Mouse (Mus musculus): ENCODE results near the gene Plin4. TPM values are rescaled to one million over a fixed set of nuclear protein-coding genes. Genes with fewer than 3 reads are reported as not detected.
A peak's percentile ranks its signal among the peaks of the same experiment; 100 is the strongest.

Plin4 gene
- polyA plus RNA-seq, 1 experiment from 2014 or later, result 0.15 TPM

GRCm38 (mm10) chr17:56102158-56102557 lies 7.4 kb downstream of the Plin4 start:
- no peaks in the 10 kb centered on the region for H3K4me1 ChIP-seq (ENCODE audit: control insufficient read depth, insufficient read depth, low read length)
- over 99% methylated on average over 5 of the region's 5 CpGs for WGBS
- H3K4me2 ChIP-seq (ENCODE audit: low read length), result no peak overlapping the region
- ATAC-seq, result no peak
- no peak overlapping the region for H3K9ac ChIP-seq (ENCODE audit: low read depth, low read length)
- no peak overlapping the region for H3K4me3 ChIP-seq (ENCODE audit: low read depth, low read length)
- peaks cover 43% of the 10 kb centered on the region for H3K36me3 ChIP-seq (ENCODE audit: control insufficient read depth, insufficient read depth, low read length)
- no peak overlapping the region for H3K27ac ChIP-seq (ENCODE audit: low read length)
- no peaks in the 10 kb centered on the region for H3K27me3 ChIP-seq (ENCODE audit: control insufficient read depth, insufficient read depth, low read depth, low read length)
- no peaks in the 10 kb centered on the region for H3K9me3 ChIP-seq (replicated peaks; ENCODE audit: control insufficient read depth, low read length, poor library complexity, severe bottlenecking)

GRCm38 (mm10) chr17:56100811-56101210 lies 8.8 kb downstream of the Plin4 start:
- 94% methylated on average over 3 of the region's 3 CpGs for WGBS
- Histone ChIP-seq H3K27me3 (ENCODE audit: control insufficient read depth, insufficient read depth, low read depth, low read length) (no peaks in the 10 kb centered on the region), H3K4me2 (ENCODE audit: low read length) (no peak overlapping the region), H3K27ac (ENCODE audit: low read length) (no peak overlapping the region), H3K9me3 (replicated peaks; ENCODE audit: control insufficient read depth, low read length, poor library complexity, severe bottlenecking) (no peaks in the 10 kb centered on the region), H3K9ac (ENCODE audit: low read depth, low read length) (no peak overlapping the region), H3K36me3 (ENCODE audit: control insufficient read depth, insufficient read depth, low read length) (peaks cover 55% of the 10 kb centered on the region), H3K4me3 (ENCODE audit: low read depth, low read length) (no peak overlapping the region), H3K4me1 (ENCODE audit: control insufficient read depth, insufficient read depth, low read length) (no peaks in the 10 kb centered on the region)
- ATAC-seq, result no peak

DNA sequence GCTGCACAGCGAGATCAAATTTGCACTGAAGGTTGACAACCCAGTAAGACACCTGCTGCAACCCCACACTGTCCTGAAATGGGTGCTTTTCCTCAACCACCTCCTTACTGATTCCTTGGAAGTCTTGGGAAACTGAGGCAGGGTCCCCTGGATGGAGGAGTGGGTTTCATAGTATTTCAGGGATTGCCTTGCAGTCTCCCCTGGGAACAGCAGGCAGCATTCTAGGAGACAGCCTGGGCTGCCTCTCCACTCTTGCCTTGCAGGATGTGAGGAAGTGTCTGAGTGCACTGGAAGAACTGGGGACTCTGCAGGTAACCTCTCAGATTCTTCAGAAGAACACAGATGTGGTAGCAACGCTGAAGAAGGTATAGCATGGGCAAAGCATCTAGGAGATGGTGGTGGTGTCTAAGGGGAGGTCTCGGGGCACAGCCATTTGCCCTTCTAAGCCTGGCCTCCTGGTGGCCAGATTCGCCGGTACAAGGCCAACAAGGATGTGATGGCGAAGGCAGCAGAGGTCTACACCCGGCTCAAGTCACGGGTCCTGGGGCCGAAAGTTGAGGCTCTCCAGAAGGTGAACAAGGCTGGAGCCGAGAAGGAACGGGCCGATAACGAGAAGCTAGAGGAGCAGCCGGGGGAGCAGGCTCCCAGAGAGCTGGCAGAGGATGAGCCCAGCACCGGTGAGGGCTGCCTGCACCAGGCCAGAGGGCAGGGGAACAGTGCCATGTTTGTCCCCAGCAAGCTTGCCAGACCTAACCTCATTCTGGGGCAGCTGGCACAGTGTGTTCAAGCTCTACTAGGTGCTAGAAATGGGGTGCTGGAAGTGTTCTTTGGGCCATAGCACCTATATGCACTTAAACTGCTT lies 10.7 kb downstream of the Plin4 start:
- H3K36me3 ChIP-seq (ENCODE audit: control insufficient read depth, insufficient read depth, low read length), result peaks cover 55% of the 10 kb centered on the region

GRCm38 (mm10) chr17:56098180-56098579 lies 11.4 kb downstream of the Plin4 start:
- no peak overlapping the region for H3K27ac ChIP-seq (ENCODE audit: low read length)
- H3K4me1 ChIP-seq (ENCODE audit: control insufficient read depth, insufficient read depth, low read length), result no peaks in the 10 kb centered on the region
- H3K4me3 ChIP-seq (ENCODE audit: low read depth, low read length), result no peak overlapping the region
- peaks cover 55% of the 10 kb centered on the region for H3K36me3 ChIP-seq (ENCODE audit: control insufficient read depth, insufficient read depth, low read length)
- H3K9me3 ChIP-seq (replicated peaks; ENCODE audit: control insufficient read depth, low read length, poor library complexity, severe bottlenecking), result no peaks in the 10 kb centered on the region
- WGBS, result 95% methylated on average over 8 of the region's 8 CpGs
- H3K4me2 ChIP-seq (ENCODE audit: low read length), result no peak overlapping the region
- no peaks in the 10 kb centered on the region for H3K27me3 ChIP-seq (ENCODE audit: control insufficient read depth, insufficient read depth, low read depth, low read length)
- ATAC-seq, result no peak
- no peak overlapping the region for H3K9ac ChIP-seq (ENCODE audit: low read depth, low read length)

More for the DNA sequence above, 10.7 kb downstream of the Plin4 start:
- Histone ChIP-seq H3K4me1 (ENCODE audit: control insufficient read depth, insufficient read depth, low read length) (no peaks in the 10 kb centered on the region), H3K9ac (ENCODE audit: low read depth, low read length) (no peak overlapping the region), H3K4me3 (ENCODE audit: low read depth, low read length) (no peak overlapping the region), H3K27me3 (ENCODE audit: control insufficient read depth, insufficient read depth, low read depth, low read length) (no peaks in the 10 kb centered on the region), H3K4me2 (ENCODE audit: low read length) (no peak overlapping the region), H3K9me3 (replicated peaks; ENCODE audit: control insufficient read depth, low read length, poor library complexity, severe bottlenecking) (no peaks in the 10 kb centered on the region), H3K27ac (ENCODE audit: low read length) (no peak overlapping the region)
- WGBS, result 95% methylated on average over 15 of the region's 15 CpGs
- no peak for ATAC-seq

DNA sequence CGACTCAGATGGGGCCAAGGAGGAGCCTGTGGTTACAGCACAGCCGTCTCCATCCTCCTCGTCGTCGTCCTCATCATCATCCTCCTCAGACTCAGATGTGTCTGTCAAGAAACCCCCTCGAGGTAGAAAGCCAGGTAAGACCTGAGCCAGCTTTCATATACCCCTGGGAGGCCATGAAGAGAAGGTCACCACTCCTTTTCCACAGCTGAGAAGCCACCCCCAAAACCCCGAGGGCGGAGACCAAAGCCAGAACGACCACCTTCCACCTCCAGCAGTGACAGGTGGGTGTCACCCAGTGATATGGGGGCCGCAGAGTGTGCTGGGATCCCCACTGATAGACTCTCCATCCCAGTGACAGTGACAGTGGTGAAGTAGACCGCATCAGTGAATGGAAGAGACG lies 12.7 kb downstream of the Plin4 start:
- peaks cover 47% of the 10 kb centered on the region for H3K36me3 ChIP-seq (ENCODE audit: control insufficient read depth, insufficient read depth, low read length)
- no peak overlapping the region for H3K9ac ChIP-seq (ENCODE audit: low read depth, low read length)
- H3K27ac ChIP-seq (ENCODE audit: low read length), result no peak overlapping the region
- WGBS, result 93% methylated on average over 12 of the region's 12 CpGs
- ATAC-seq, result no peak
- H3K4me2 ChIP-seq (ENCODE audit: low read length), result no peak overlapping the region
- H3K4me3 ChIP-seq (ENCODE audit: low read depth, low read length), result no peak overlapping the region
- no peaks in the 10 kb centered on the region for H3K9me3 ChIP-seq (replicated peaks; ENCODE audit: control insufficient read depth, low read length, poor library complexity, severe bottlenecking)
- H3K4me1 ChIP-seq (ENCODE audit: control insufficient read depth, insufficient read depth, low read length), result no peaks in the 10 kb centered on the region
- no peaks in the 10 kb centered on the region for H3K27me3 ChIP-seq (ENCODE audit: control insufficient read depth, insufficient read depth, low read depth, low read length)

GRCm38 (mm10) chr17:56092794-56093193 lies 16.8 kb downstream of the Plin4 start:
- WGBS, result 92% methylated on average over 1 of the region's 1 CpGs
- Histone ChIP-seq H3K4me2 (ENCODE audit: low read length) (no peak overlapping the region), H3K9ac (ENCODE audit: low read depth, low read length) (no peak overlapping the region), H3K27ac (ENCODE audit: low read length) (no peak overlapping the region), H3K4me1 (ENCODE audit: control insufficient read depth, insufficient read depth, low read length) (no peaks in the 10 kb centered on the region), H3K36me3 (ENCODE audit: control insufficient read depth, insufficient read depth, low read length) (peaks cover 19% of the 10 kb centered on the region), H3K9me3 (replicated peaks; ENCODE audit: control insufficient read depth, low read length, poor library complexity, severe bottlenecking) (no peaks in the 10 kb centered on the region), H3K27me3 (ENCODE audit: control insufficient read depth, insufficient read depth, low read depth, low read length) (no peaks in the 10 kb centered on the region), H3K4me3 (ENCODE audit: low read depth, low read length) (no peak overlapping the region)
- no peak for ATAC-seq

GRCm38 (mm10) chr17:56092312-56092711 lies 17.3 kb downstream of the Plin4 start:
- no peak overlapping the region for H3K4me3 ChIP-seq (ENCODE audit: low read depth, low read length)
- no peak for ATAC-seq
- peaks cover 15% of the 10 kb centered on the region; the same call in 1 of the 2 replicates for H3K36me3 ChIP-seq (ENCODE audit: control insufficient read depth, insufficient read depth, low read length)
- no peaks in the 10 kb centered on the region for H3K27me3 ChIP-seq (ENCODE audit: control insufficient read depth, insufficient read depth, low read depth, low read length)
- WGBS, result 100% methylated on average over 1 of the region's 1 CpGs
- H3K27ac ChIP-seq (ENCODE audit: low read length), result no peak overlapping the region
- H3K4me2 ChIP-seq (ENCODE audit: low read length), result no peak overlapping the region
- no peaks in the 10 kb centered on the region for H3K9me3 ChIP-seq (replicated peaks; ENCODE audit: control insufficient read depth, low read length, poor library complexity, severe bottlenecking)
- no peaks in the 10 kb centered on the region for H3K4me1 ChIP-seq (ENCODE audit: control insufficient read depth, insufficient read depth, low read length)
- H3K9ac ChIP-seq (ENCODE audit: low read depth, low read length), result no peak overlapping the region

GRCm38 (mm10) chr17:56080781-56081585 lies 28.6 kb downstream of the Plin4 start:
- no peaks in the 10 kb centered on the region for H3K9me3 ChIP-seq (replicated peaks; ENCODE audit: control insufficient read depth, low read length, poor library complexity, severe bottlenecking)

DNA sequence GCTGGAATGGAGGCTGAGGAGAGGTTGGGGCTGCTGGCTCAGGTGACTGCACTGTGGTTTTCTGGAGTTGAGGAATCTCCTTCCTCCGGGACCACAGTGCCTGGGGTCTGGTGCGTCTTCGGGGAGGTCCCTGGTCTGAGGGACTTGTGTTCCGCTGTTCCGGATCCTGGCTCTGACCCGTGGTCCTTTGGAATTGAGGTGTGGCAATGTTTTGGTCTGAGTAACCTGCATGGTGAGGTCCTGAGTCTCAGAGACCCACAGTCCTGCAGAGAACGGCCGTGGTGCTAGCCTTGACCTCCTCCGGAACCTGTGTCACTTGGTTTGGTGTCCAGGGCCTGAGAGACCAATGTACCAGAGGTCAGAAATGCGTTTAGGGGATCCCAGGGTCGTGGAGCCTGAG lies 29.7 kb downstream of the Plin4 start:
- 2% methylated on average over 11 of the region's 11 CpGs for WGBS
- Histone ChIP-seq H3K4me1 (ENCODE audit: control insufficient read depth, insufficient read depth, low read length) (peaks cover 30% of the 10 kb centered on the region), H3K27me3 (ENCODE audit: control insufficient read depth, insufficient read depth, low read depth, low read length) (no peaks in the 10 kb centered on the region), H3K27ac (ENCODE audit: low read length) (peak overlapping the region; percentile 48; the same call in 1 of the 2 replicates), H3K4me3 (ENCODE audit: low read depth, low read length) (peak overlapping the region; percentile 78), H3K9me3 (replicated peaks; ENCODE audit: control insufficient read depth, low read length, poor library complexity, severe bottlenecking) (no peaks in the 10 kb centered on the region), H3K9ac (ENCODE audit: low read depth, low read length) (peak overlapping the region; percentile 79), H3K4me2 (ENCODE audit: low read length) (peak overlapping the region; percentile 76), H3K36me3 (ENCODE audit: control insufficient read depth, insufficient read depth, low read length) (no peaks in the 10 kb centered on the region)
- ATAC-seq, result no peak

More at GRCm38 (mm10) chr17:56080781-56081585, 28.6 kb downstream of the Plin4 start:
- H3K4me2 ChIP-seq (ENCODE audit: low read length), result peak overlapping the region; percentile 76
- H3K36me3 ChIP-seq (ENCODE audit: control insufficient read depth, insufficient read depth, low read length), result no peaks in the 10 kb centered on the region
- H3K9ac ChIP-seq (ENCODE audit: low read depth, low read length), result peak overlapping the region; percentile 79
- H3K4me3 ChIP-seq (ENCODE audit: low read depth, low read length), result peak overlapping the region; percentile 78
- no peaks in the 10 kb centered on the region for H3K27me3 ChIP-seq (ENCODE audit: control insufficient read depth, insufficient read depth, low read depth, low read length)
- H3K4me1 ChIP-seq (ENCODE audit: control insufficient read depth, insufficient read depth, low read length), result peaks cover 26% of the 10 kb centered on the region
- 9% methylated on average over 8 of the region's 8 CpGs for WGBS
- ATAC-seq, result peak; percentile 43
- H3K27ac ChIP-seq (ENCODE audit: low read length), result 0 out of 2 replicates have a peak overlapping the region, but pooled peaks have one; percentile 31
